Mouse (Mus musculus) G1E-ER4 (cell line): Measurements from ENCODE around the gene Zfp990. TPM values are rescaled to one million over a fixed set of nuclear protein-coding genes. Genes with fewer than 3 reads are reported as not detected.
"Not testable (repeated sequence)": the region's sequence is repeated elsewhere in the genome, so short reads cannot be mapped to it uniquely, and the experiment has no call there.

Experiments used
- GATA1 ChIP-seq: IDR thresholded peaks from one replicate; pipeline ENCODE4 v1.8.0; 2012; ENCODE audit warnings: low read length, inconsistent platforms
- polyA plus RNA-seq: library from polyadenylated mRNA; stranded (reverse); fragments of >175 nt; gene quantifications from 2 replicates; pipeline ENCODE4 v1.2.3, GENCODE M21; 2012

Zfp990 gene
- polyA plus RNA-seq = not detected in 2 replicates

DNA sequence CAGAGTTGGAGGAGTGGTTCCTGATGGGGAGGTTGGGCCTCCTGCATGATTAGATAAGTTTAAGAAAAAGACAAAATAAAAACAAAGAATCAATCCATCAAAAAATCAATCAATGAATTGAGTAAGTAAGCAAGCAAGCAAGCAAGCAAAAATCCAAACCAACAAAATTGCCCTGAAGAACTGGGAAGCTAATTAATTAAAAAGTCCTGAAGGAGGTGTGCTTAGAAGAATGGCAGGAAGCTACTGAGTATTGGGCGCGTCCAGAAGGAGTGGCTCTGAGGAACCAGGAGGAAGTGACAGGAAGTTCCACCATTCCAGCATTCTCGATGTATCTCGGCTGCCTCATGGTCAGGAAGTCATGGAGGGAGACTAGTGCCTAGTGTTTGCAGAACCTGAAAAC is at the start of gene Zfp990:
Zfp990 (plus strand) TSS at position 301 of the 400 bp plus-strand sequence.
- TF ChIP-seq GATA1 = not testable (repeated sequence)

GRCm38 (mm10) chr4:145478128-145478527 is 32.4 kb upstream of the Zfp990 start:
- TF ChIP-seq GATA1 = no peak

DNA sequence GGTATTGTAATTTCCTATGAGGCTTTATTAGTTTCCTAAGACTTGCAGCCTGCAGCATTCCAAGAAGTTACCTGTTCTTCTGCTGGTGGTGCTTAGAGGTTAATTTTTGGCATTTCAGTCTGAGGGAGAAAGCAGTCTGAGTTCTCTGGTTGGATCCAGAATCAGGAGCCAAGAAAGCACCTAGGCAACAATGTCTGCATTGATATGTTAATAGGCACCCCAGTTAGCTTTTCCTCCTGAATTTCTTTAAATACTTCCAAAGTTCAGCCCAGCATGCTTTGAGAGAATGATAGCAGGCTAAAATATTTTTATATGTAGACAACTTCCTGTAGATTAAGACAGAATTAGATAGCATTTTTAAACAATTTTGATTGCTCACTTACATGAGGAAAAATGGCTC is 21.2 kb upstream of the Zfp990 start:
- TF ChIP-seq GATA1 = no peak

GRCm38 (mm10) chr4:145492132-145492531 is 18.4 kb upstream of the Zfp990 start:
- no peak for TF ChIP-seq GATA1

DNA sequence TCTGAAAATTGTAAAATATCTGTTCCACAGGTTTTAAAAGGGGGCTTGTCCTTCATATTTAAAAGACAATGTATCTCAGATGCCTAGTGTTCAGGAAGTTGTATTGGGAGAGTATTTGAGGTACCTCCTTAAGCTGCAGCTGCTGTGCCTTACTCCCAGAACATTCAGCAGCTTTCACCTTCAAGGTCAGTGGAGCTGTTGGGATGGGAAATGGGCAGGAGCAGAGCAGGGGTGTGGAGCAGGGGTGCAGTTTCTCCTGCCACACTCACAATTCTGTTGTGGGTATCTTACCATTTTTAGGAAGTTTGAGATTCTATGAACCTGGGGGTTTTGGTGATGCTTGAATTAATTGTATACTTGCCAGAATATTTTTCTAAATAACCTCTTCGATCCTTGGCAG is 46.1 kb downstream of the Zfp990 start:
- no peak for TF ChIP-seq GATA1

DNA sequence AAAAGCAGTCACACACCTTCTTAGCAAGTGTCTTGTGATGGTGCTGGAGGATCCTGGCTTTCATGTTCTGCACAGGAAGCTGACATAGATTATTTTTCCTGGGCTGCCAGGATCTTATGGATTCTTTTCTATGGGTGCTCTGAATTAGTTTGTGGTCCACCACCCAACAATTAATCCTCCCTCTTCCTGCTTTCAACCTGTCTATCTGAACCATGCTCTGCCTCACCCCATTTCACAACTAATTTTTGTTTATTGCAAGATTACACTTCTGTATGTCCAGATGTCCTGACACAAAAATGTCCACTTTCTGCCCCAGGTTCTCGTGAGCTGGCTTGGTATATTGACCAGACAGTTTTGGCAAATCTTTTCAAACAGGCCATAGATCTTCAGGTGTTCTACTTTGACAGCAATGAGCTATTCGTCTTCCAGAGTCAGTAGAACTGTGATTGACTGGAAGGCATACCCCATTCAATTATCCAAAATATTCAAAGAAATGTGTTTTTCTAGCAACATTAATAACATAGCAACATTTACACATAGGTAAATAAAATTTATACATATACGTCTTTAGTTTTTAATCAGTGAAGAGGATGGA is 49.0 kb downstream of the Zfp990 start:
- TF ChIP-seq GATA1 = no peak

- no peak for TF ChIP-seq GATA1
These were observed 53.7 kb downstream of the Zfp990 start for GRCm38 (mm10) chr4:145564111-145564821.

- TF ChIP-seq GATA1 = not testable (repeated sequence)
These were observed 74.5 kb downstream of the Zfp990 start, which contains the start of gene Gm13212 for GRCm38 (mm10) chr4:145585078-145585477. Gm13212 (plus strand) TSS chr4:145585166.

Other genes with a start within 250 kb of the Zfp990 start
- gene Tnfrsf8, start 195.6 kb upstream of the Zfp990 start, polyA plus RNA-seq = not detected in 2 replicates
- gene Gm13212, start 74.4 kb downstream of the Zfp990 start, polyA plus RNA-seq = 0.02 TPM in 1 of 2 replicates, not detected in the other
- not detected in 2 replicates for gene Zfp980, start 159.9 kb downstream of the Zfp990 start, polyA plus RNA-seq